Mouse (Mus musculus) embryo, embryonic 9.5 days (tissue): ENCODE measurements around the gene Rtl1.

Experiments used
- DNase-seq: peaks from one replicate; pipeline ENCODE4 v3.0.0-alpha.2; 2017; ENCODE audit errors: extremely low spot score

Rtl1 gene

GRCm38 (mm10) chr12:109600230-109600629 is at the start of gene Rtl1:
Gene Rtl1, minus strand, starts transcription at chr12:109600330.
- DNase-seq: no peak

GRCm38 (mm10) chr12:109640560-109641167 is 40.5 kb upstream of the Rtl1 start:
- peak; percentile 46 for DNase-seq

GRCm38 (mm10) chr12:109632035-109632434 is 31.9 kb upstream of the Rtl1 start:
- no peak for DNase-seq

GRCm38 (mm10) chr12:109628887-109629286 is 28.8 kb upstream of the Rtl1 start:
- DNase-seq: no peak

GRCm38 (mm10) chr12:109626910-109627309 is 26.8 kb upstream of the Rtl1 start:
- DNase-seq: no peak

- DNase-seq: no peak
Observed at GRCm38 (mm10) chr12:109620196-109620595, 20.1 kb upstream of the Rtl1 start.

- no peak for DNase-seq
Observed at GRCm38 (mm10) chr12:109617993-109618392, 17.9 kb upstream of the Rtl1 start.

GRCm38 (mm10) chr12:109617126-109617525 is 17.0 kb upstream of the Rtl1 start:
- no peak for DNase-seq

GRCm38 (mm10) chr12:109615371-109615770 is 15.2 kb upstream of the Rtl1 start:
- no peak for DNase-seq

GRCm38 (mm10) chr12:109614416-109614815 is 14.3 kb upstream of the Rtl1 start:
- peak; percentile 26 for DNase-seq

GRCm38 (mm10) chr12:109612392-109613385 is 12.6 kb upstream of the Rtl1 start:
- peak; percentile 48 for DNase-seq

- DNase-seq: peak; percentile 55
Observed at GRCm38 (mm10) chr12:109608576-109609440, 8.7 kb upstream of the Rtl1 start.

GRCm38 (mm10) chr12:109607953-109608352 is 7.8 kb upstream of the Rtl1 start:
- no peak for DNase-seq

GRCm38 (mm10) chr12:109607191-109607590 is 7.1 kb upstream of the Rtl1 start:
- peak; percentile 29 for DNase-seq

- no peak for DNase-seq
Observed at GRCm38 (mm10) chr12:109604982-109605721, 5.0 kb upstream of the Rtl1 start.

GRCm38 (mm10) chr12:109598551-109599250 is 1.4 kb downstream of the Rtl1 start:
- DNase-seq: no peak

- DNase-seq: no peak
Observed at GRCm38 (mm10) chr12:109596726-109597125, 3.4 kb downstream of the Rtl1 start.

- DNase-seq: no peak
Observed at GRCm38 (mm10) chr12:109596232-109596631, 3.9 kb downstream of the Rtl1 start.

GRCm38 (mm10) chr12:109595753-109596152 is 4.4 kb downstream of the Rtl1 start:
- no peak for DNase-seq

- DNase-seq: no peak
Observed at GRCm38 (mm10) chr12:109594961-109595360, 5.2 kb downstream of the Rtl1 start.

- DNase-seq: no peak
Observed at GRCm38 (mm10) chr12:109582185-109582584, 17.9 kb downstream of the Rtl1 start.
